Mouse (Mus musculus) thymus, adult 2 months (tissue): ENCODE results near the gene Kmt2b. TPM values are rescaled to one million over a fixed set of nuclear protein-coding genes. Genes with fewer than 3 reads are reported as not detected.

Source experiments
- DNase-seq: peaks from one replicate; pipeline ENCODE4 v3.0.0; 2021
- H3K27ac ChIP-seq: fragments of 200-500 bp; 2 replicates; pipeline ENCODE4 v1.5.1; 2012; ENCODE audit warnings: low read length, control low read depth; ENCODE audit not compliant: control insufficient read depth, insufficient read depth
- H3K27me3 ChIP-seq: fragments of 200-500 bp; 2 replicates; pipeline ENCODE4 v1.6.1; 2012; ENCODE audit warnings: mild to moderate bottlenecking, low read length, moderate library complexity, mixed read lengths; ENCODE audit not compliant: control insufficient read depth, insufficient read depth
- H3K36me3 ChIP-seq: fragments of 200-500 bp; 2 replicates; pipeline ENCODE4 v1.6.1; 2012; ENCODE audit warnings: mild to moderate bottlenecking, low read length, moderate library complexity; ENCODE audit not compliant: control insufficient read depth, insufficient read depth
- H3K4me1 ChIP-seq: fragments of 200-500 bp; replicated peaks from 2 replicates; pipeline ENCODE4 v1.6.1; 2012; ENCODE audit warnings: low read length; ENCODE audit not compliant: control insufficient read depth, insufficient read depth
- H3K4me3 ChIP-seq: fragments of 200-500 bp; 2 replicates; pipeline ENCODE4 v1.5.1; 2012; ENCODE audit warnings: mild to moderate bottlenecking, low read length, control low read depth, moderate library complexity; ENCODE audit not compliant: control insufficient read depth, insufficient read depth
- CTCF ChIP-seq: fragments of 200-500 bp; IDR thresholded peaks from 2 replicates; pipeline ENCODE4 v1.5.1; 2012; ENCODE audit warnings: mild to moderate bottlenecking, control low read depth, low read length, moderate library complexity, borderline replicate concordance; ENCODE audit not compliant: control insufficient read depth, poor library complexity, insufficient read depth; ENCODE audit errors: extremely low read depth
- POLR2A ChIP-seq: fragments of 200-500 bp; IDR thresholded peaks from 2 replicates; pipeline ENCODE4 v1.6.1; 2012; ENCODE audit warnings: mild to moderate bottlenecking, low read length, control low read depth, moderate library complexity; ENCODE audit not compliant: control insufficient read depth, poor library complexity, insufficient read depth; ENCODE audit errors: extremely low read depth
- WGBS: fragments of 180-500 bp; shearing (Covaris S2); methylation state at CpG from one replicate; pipeline ENCODE4 v1.1.7; 2018; 5-methylcytosine and 5-hydroxymethylcytosine counted together
- polyA plus RNA-seq: library from polyadenylated mRNA; depleted of rRNA; stranded (reverse); fragments of >200 nt; gene quantifications from 2 replicates; pipeline ENCODE4 v1.2.3, GENCODE M21; 2012; rRNA removed

Kmt2b gene
- 161 and 171 TPM in 2 replicates for polyA plus RNA-seq

DNA sequence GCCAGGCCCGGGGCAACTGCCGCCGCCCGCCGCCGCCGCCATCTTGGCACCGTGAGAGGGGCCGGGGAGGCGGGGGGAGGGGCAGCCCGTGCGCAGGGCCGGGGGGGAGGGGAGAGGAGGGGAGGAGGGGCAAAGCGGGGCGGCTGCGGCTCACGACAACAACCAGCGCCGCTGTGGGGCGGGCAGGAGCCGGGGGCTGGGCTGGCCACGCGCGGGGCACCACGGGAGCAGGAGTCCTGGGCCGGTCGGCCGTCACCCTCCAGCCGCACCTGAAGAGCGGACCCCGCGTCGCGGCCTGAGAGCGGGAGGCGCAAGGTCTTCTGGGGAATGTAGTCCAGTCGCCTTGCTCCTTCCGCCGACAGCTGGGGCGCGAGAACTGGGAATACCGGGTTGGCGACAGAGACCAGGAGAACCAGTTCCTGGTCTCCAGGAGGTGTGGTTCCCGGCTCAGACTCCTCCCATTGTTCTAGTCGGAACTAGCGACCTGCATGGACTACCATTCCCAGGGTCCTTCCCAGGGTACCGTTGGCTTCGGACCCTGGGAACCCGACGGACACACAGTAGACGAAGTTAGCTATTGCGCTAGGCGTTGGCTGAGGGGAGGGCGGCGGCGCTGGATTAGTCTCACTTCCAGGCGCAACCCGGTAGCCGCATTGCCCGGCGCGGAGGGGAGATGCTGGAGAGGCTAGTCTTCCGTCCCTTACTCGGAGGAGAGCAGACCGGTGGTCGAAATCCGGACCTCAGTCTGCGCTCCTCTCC, at the start of gene Kmt2b:
Kmt2b (minus strand) TSS at position 51 of the 759 bp plus-strand sequence.
- DNase-seq, result peak; percentile 91
- under 1% methylated on average over 64 of the region's 68 CpGs for WGBS
- Histone ChIP-seq H3K4me3 (peak within 1 kb of the TSS; percentile 98), H3K27me3 (no peaks in the 10 kb centered on the region), H3K27ac (peak within 1 kb of the TSS; percentile 51), H3K4me1 (peaks cover 10% of the 10 kb centered on the region), H3K36me3 (peaks cover 23% of the 10 kb centered on the region)
- TF ChIP-seq CTCF, result 0 out of 2 replicates have a peak, but pooled peaks have one; percentile 13
- TF ChIP-seq POLR2A, result peak; percentile 50; the same call in 1 of the 2 replicates

DNA sequence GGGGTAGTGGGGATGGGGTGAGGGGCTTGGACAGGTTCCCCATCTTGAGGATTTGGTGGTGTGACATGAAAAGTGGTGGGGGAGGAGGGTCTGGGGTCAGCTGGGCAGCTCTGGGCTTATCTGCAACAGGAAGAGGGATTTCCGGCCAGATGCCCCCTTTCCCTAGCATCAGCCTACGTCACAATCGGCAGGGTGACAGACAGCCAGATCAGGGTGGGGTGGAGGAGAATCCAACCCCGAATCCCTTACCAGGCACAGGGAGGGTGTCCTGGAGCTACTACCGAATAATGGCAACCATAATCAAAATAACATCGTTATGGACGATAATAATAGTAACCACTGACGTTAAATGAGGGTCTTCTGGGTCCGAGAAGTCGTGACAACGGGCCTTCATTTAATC, 47.9 kb upstream of the Kmt2b start:
- Histone ChIP-seq H3K27me3 (peaks cover 20% of the 10 kb centered on the region), H3K4me3 (no peak overlapping the region), H3K27ac (no peak overlapping the region), H3K4me1 (no peaks in the 10 kb centered on the region), H3K36me3 (peaks cover 8% of the 10 kb centered on the region)
- no peak for DNase-seq
- TF ChIP-seq CTCF, result no peak
- TF ChIP-seq POLR2A, result no peak
- 34% methylated on average over 11 of the region's 11 CpGs for WGBS

DNA sequence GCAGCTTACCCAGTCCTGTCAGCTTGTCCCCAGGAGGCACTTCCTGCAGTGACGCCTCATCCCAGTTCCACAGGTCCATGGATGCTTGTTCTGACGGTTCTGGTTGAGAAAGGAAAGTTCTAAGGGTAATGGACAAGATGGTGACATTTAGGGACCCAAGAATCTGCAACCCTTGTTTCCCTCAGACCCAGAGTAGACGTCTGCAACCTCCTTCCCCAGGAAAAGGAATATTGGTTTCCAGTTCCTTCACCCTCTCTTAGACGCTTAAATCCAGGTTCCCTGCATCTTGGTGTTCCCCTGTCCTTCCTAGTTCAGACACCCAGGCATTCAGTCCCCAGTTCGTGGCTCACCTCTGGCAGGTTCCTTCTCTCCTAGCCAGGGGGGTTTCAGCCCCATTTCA, 47.2 kb upstream of the Kmt2b start, which contains the start of gene Etv2:
Etv2 (minus strand) TSS at position 101 of the 400 bp plus-strand sequence.
- no peak for TF ChIP-seq POLR2A
- no peak for TF ChIP-seq CTCF
- no peak within 1 kb of the TSS for H3K27ac ChIP-seq
- no peak for DNase-seq
- no peaks in the 10 kb centered on the region for H3K4me1 ChIP-seq
- H3K4me3 ChIP-seq, result no peak within 1 kb of the TSS
- 10% methylated on average over 5 of the region's 5 CpGs for WGBS
- H3K27me3 ChIP-seq, result peaks cover 20% of the 10 kb centered on the region
- peaks cover 3% of the 10 kb centered on the region for H3K36me3 ChIP-seq

DNA sequence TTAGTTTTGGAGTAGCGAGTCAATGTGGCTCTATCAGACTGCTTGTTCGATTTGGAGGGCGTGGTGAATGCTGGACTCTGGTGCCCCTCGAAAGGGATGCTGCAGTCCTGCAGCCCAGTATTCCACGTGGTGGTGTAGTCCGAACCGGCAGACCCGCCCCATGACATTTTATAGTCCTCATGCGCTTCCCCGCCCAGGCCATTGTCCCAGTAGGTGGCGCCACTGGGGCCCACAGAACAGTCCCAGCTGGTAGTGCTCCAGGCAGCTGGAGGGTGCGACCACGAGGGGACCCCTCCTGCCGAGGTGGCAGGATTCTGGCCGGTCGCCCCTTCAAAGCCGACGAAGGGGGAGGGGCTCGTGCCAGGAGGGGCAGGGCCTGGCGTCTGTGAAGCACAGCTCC, 46.1 kb upstream of the Kmt2b start:
- H3K27ac ChIP-seq, result no peak overlapping the region
- H3K27me3 ChIP-seq, result peaks cover 20% of the 10 kb centered on the region
- no peak overlapping the region for H3K4me3 ChIP-seq
- H3K4me1 ChIP-seq, result no peaks in the 10 kb centered on the region
- no peaks in the 10 kb centered on the region for H3K36me3 ChIP-seq
- peak; percentile 59 for DNase-seq
- TF ChIP-seq CTCF, result peak; percentile 71; the same call in 1 of the 2 replicates
- no peak for TF ChIP-seq POLR2A
- WGBS, result 6% methylated on average over 20 of the region's 20 CpGs

DNA sequence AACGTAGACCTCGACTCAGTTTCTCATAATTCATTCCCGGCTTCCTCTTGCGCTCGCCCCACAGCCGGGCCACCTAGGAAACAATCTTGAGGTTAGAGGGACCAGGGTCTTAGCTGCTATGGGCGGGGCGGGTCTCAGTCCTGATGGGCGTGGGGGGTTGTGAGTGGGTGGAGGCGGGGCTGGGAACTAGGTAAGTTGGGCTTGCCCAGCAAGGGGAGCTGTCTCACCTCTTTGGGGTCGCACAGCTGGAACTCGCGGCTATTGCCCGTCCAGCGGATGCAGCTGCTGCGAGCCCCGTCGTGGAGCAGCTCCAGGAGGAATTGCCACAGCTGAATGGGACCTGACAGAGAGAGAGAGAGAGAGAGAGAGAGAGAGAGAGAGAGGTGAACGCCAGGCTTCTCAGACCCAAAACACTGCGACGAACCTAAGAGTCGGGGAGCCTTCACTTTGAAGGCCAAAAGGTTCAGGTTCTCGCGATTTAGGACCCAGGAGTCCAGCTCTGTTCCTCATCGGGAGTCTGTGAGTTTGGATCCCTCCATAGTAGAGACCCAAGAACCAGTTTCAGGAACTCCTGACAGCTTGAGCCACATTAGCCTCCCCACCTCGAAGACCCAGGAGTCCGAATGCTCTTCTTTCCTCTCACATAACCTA, 45.4 kb upstream of the Kmt2b start:
- WGBS, result 10% methylated on average over 27 of the region's 27 CpGs
- TF ChIP-seq POLR2A (no peak), CTCF (no peak)
- H3K27ac ChIP-seq, result no peak overlapping the region
- no peaks in the 10 kb centered on the region for H3K4me1 ChIP-seq
- DNase-seq, result no peak
- no peaks in the 10 kb centered on the region for H3K36me3 ChIP-seq
- peaks cover 20% of the 10 kb centered on the region for H3K27me3 ChIP-seq
- H3K4me3 ChIP-seq, result no peak overlapping the region

DNA sequence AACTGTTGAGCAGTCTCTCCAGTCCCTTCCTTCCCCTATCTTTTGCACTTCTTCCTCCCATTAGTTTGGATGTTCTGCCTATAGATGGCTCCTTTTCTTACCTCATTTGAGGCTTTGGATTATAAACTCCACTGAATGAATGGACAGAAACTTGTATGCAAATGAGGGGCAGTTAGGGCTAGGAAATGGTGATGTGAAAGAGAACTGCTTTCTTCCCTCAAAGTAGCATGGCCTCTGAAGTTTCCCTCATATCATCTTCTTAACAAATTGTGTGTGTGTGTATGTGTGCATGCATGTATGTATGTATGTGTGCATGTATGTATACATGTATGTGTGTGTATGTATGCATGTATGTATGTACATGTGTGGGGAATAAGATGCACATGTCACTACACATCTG, 40.5 kb upstream of the Kmt2b start:
- H3K27me3 ChIP-seq, result peaks cover 12% of the 10 kb centered on the region
- TF ChIP-seq CTCF (no peak), POLR2A (no peak)
- 0 out of 2 replicates have a peak, but pooled peaks cover 3% of the 10 kb centered on the region for H3K36me3 ChIP-seq
- no peak overlapping the region for H3K4me3 ChIP-seq
- H3K4me1 ChIP-seq, result peaks cover 6% of the 10 kb centered on the region
- no peak overlapping the region for H3K27ac ChIP-seq
- no peak for DNase-seq
